Comparison of ENCODE assay signal across 8 mouse cellular contexts in the genomic region with DNA sequence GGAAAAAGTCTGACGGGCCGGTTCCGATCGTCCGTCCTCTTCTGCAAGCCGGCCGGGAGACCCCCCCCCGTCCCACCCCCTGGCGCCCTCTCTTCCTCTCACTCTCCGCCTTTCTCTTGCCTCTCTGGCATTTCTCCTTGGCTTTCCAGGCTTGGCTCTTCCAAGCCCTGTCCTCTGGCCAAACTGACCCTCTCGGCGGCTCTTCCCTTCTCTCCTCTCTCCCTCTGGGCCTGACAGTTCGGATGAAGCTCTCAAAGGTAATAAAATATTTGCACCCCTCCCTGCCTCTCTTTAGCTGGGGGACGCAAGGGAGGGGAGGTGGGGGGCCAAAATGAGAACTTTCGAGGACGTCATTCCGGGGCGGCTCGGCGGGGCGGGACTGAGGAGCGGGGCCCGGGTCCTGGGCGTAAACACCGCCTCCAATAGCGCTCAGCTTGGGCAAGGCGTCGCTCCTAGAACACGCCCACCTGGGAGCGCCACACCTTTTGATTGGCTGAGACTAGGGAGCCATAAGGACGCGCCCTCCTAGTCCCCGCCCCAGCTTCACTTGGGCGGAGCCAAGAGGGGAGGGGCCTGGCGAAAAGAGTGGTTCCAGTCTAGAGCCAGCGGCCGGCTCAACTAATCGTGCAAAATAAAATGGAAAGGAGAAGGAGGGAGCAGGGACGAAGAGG. TPM values are rescaled to one million over a fixed set of nuclear protein-coding genes. Genes with fewer than 3 reads are reported as not detected.
DNase-seq lines count a peak whose midpoint lies in the region; ATAC-seq and TF ChIP-seq lines count a peak whose summit lies in the region.

A gene (minus strand): TSS at position 52 of the 671 bp plus-strand sequence.

- under 1% methylated on average over 39 of the region's 39 CpGs for WGBS in forebrain, embryonic 13.5 days
- under 1% methylated on average over 38 of the region's 39 CpGs for WGBS in hindbrain, embryonic 11.5 days
- WGBS in limb, embryonic 14.5 days: under 1% methylated on average over 36 of the region's 39 CpGs
- under 1% methylated on average over 39 of the region's 39 CpGs for WGBS in midbrain, embryonic 13.5 days

- peak; percentile 18 for DNase-seq in CD4-positive helper T cell, adult 2 months (ENCODE audit: low read depth, low spot score)
- DNase-seq in adrenal gland, adult 8-10 months: peak; percentile 77
- DNase-seq in hindbrain, embryonic 11.5 days (ENCODE audit: low spot score): peak; percentile 96
- peak; percentile 94 for DNase-seq in limb, embryonic 14.5 days (ENCODE audit: low spot score)
- no peak for DNase-seq in MN1 (ENCODE audit: low spot score)
- DNase-seq in cerebellum, adult 9-10 months: no peak

- no peaks in the 10 kb centered on the region for H3K9me3 ChIP-seq in forebrain, embryonic 13.5 days (replicated peaks)
- H3K9me3 ChIP-seq in hindbrain, embryonic 11.5 days (ENCODE audit: control insufficient read depth, low read length): no peaks in the 10 kb centered on the region
- H3K9me3 ChIP-seq in limb, embryonic 14.5 days (ENCODE audit: control insufficient read depth, low read length): no peaks in the 10 kb centered on the region
- H3K9me3 ChIP-seq in midbrain, embryonic 13.5 days: no peaks in the 10 kb centered on the region

- TF ChIP-seq POLR2A in limb, embryonic 14.5 days (IDR thresholded peaks at IDR 0.05; ENCODE audit: borderline replicate concordance, extremely low read depth, insufficient read depth, insufficient read length): no peak

- H3K36me3 ChIP-seq in forebrain, embryonic 13.5 days (ENCODE audit: poor library complexity, severe bottlenecking): no peaks in the 10 kb centered on the region
- no peaks in the 10 kb centered on the region for H3K36me3 ChIP-seq in hindbrain, embryonic 11.5 days (ENCODE audit: control insufficient read depth, insufficient read depth, low read length)
- no peaks in the 10 kb centered on the region for H3K36me3 ChIP-seq in limb, embryonic 14.5 days (ENCODE audit: control insufficient read depth, insufficient read depth, low read length)
- no peaks in the 10 kb centered on the region for H3K36me3 ChIP-seq in midbrain, embryonic 13.5 days

- ATAC-seq in forebrain, embryonic 13.5 days: peak; percentile 95
- peak; percentile 98 for ATAC-seq in hindbrain, embryonic 11.5 days (ENCODE audit: low FRiP score)
- ATAC-seq in limb, embryonic 14.5 days (ENCODE audit: low FRiP score, low read depth): peak; percentile 94
- ATAC-seq in midbrain, embryonic 13.5 days: peak; percentile 93

- H3K27ac ChIP-seq in forebrain, embryonic 13.5 days: no peak within 1 kb of the TSS
- peak within 1 kb of the TSS; percentile 82 for H3K27ac ChIP-seq in hindbrain, embryonic 11.5 days (ENCODE audit: low read depth, low read length)
- no peak within 1 kb of the TSS for H3K27ac ChIP-seq in limb, embryonic 14.5 days (replicated peaks; ENCODE audit: low read depth, low read length)
- no peak within 1 kb of the TSS for H3K27ac ChIP-seq in midbrain, embryonic 13.5 days

- H3K4me3 ChIP-seq in forebrain, embryonic 13.5 days: peak within 1 kb of the TSS; percentile 35
- peak within 1 kb of the TSS; percentile 54 for H3K4me3 ChIP-seq in hindbrain, embryonic 11.5 days (ENCODE audit: low read depth, low read length)
- H3K4me3 ChIP-seq in limb, embryonic 14.5 days (replicated peaks; ENCODE audit: low read length): peak within 1 kb of the TSS; percentile 41
- peak within 1 kb of the TSS; percentile 44 for H3K4me3 ChIP-seq in midbrain, embryonic 13.5 days (replicated peaks)

- peak within 1 kb of the TSS; percentile 62 for H3K4me2 ChIP-seq in forebrain, embryonic 13.5 days
- peak within 1 kb of the TSS; percentile 49 for H3K4me2 ChIP-seq in hindbrain, embryonic 11.5 days (replicated peaks; ENCODE audit: low read depth, low read length)
- H3K4me2 ChIP-seq in limb, embryonic 14.5 days (replicated peaks; ENCODE audit: low read depth, low read length, severe bottlenecking): peak within 1 kb of the TSS; percentile 65
- H3K4me2 ChIP-seq in midbrain, embryonic 13.5 days (replicated peaks): peak within 1 kb of the TSS; percentile 58

- H3K27me3 ChIP-seq in forebrain, embryonic 13.5 days: peaks cover 100% of the 10 kb centered on the region
- H3K27me3 ChIP-seq in hindbrain, embryonic 11.5 days (ENCODE audit: control insufficient read depth, insufficient read depth, low read length): peaks cover 76% of the 10 kb centered on the region
- peaks cover 98% of the 10 kb centered on the region for H3K27me3 ChIP-seq in limb, embryonic 14.5 days (ENCODE audit: control insufficient read depth, insufficient read depth, low read length)
- H3K27me3 ChIP-seq in midbrain, embryonic 13.5 days: peaks cover 96% of the 10 kb centered on the region

- H3K9ac ChIP-seq in forebrain, embryonic 13.5 days: peak within 1 kb of the TSS; percentile 14; the same call in 1 of the 2 replicates
- peak within 1 kb of the TSS; percentile 66 for H3K9ac ChIP-seq in hindbrain, embryonic 11.5 days (ENCODE audit: low read depth, low read length)
- peak within 1 kb of the TSS; percentile 25; the same call in 1 of the 2 replicates for H3K9ac ChIP-seq in limb, embryonic 14.5 days (ENCODE audit: low read depth, low read length, severe bottlenecking)
- peak within 1 kb of the TSS; percentile 67 for H3K9ac ChIP-seq in midbrain, embryonic 13.5 days (replicated peaks)

- peaks cover 26% of the 10 kb centered on the region for H3K4me1 ChIP-seq in forebrain, embryonic 13.5 days
- peaks cover 11% of the 10 kb centered on the region for H3K4me1 ChIP-seq in hindbrain, embryonic 11.5 days (replicated peaks; ENCODE audit: control insufficient read depth, insufficient read depth, low read length)
- H3K4me1 ChIP-seq in limb, embryonic 14.5 days (ENCODE audit: control insufficient read depth, insufficient read depth, low read length): peaks cover 17% of the 10 kb centered on the region; the same call in 1 of the 2 replicates
- H3K4me1 ChIP-seq in midbrain, embryonic 13.5 days (replicated peaks): peaks cover 31% of the 10 kb centered on the region

RNA-seq across cellular contexts. Expression of the gene that starts here (rescaled TPM):
- under 1 TPM in 2 of 4 experiments, not detected in 2; 0.09 to 0.10 TPM for total RNA-seq in adrenal gland, adult 8-10 months (2022)
- 0.19 and 0.22 TPM in 2 replicates for polyA plus RNA-seq in forebrain, embryonic 13.5 days (2015; fragmentation: Nextera tagmentation; extraction: Ambion mirVana)
- 9.8 and 14.7 TPM in 2 replicates for polyA plus RNA-seq in hindbrain, embryonic 11.5 days (2014; fragmentation: Nextera tagmentation; extraction: Ambion mirVana)
- polyA plus RNA-seq in limb, embryonic 14.5 days (2012; rRNA removed): 0.25 and 0.31 TPM in 2 replicates
- 0.10 TPM in 2 replicates for polyA plus RNA-seq in limb, embryonic 14.5 days (2014; fragmentation: Nextera tagmentation; extraction: Ambion mirVana)
- polyA plus RNA-seq in midbrain, embryonic 13.5 days (2015; fragmentation: Nextera tagmentation; extraction: Ambion mirVana): 2.2 and 3.5 TPM in 2 replicates

Comparison
In these comparisons a context has a peak if more than half of its experiments do, and no peak if none do; other contexts are left out.
1. Peak in DNase-seq in adrenal gland, adult 8-10 months; RNA of the gene not detected or under 1 TPM.
2. Peak in ATAC-seq, H3K4me3 ChIP-seq, H3K9ac ChIP-seq and H3K4me2 ChIP-seq in forebrain, embryonic 13.5 days; RNA of the gene not detected or under 1 TPM.
3. Peak in DNase-seq, ATAC-seq, H3K4me3 ChIP-seq, H3K9ac ChIP-seq and H3K4me2 ChIP-seq in limb, embryonic 14.5 days; RNA of the gene not detected or under 1 TPM.
4. DNase-seq: peak in CD4-positive helper T cell, adult 2 months (single experiment) and hindbrain, embryonic 11.5 days (single experiment); none in MN1 (single experiment) and cerebellum, adult 9-10 months (single experiment).
5. H3K9ac ChIP-seq: peak in every context shown above with its lines; median percentile 67 in midbrain, embryonic 13.5 days; 66 in hindbrain, embryonic 11.5 days; 25 in limb, embryonic 14.5 days; 14 in forebrain, embryonic 13.5 days.
6. Peak in every context shown above with its lines, with median percentiles within 50 percentile points of each other: ATAC-seq, H3K4me2 ChIP-seq and H3K4me3 ChIP-seq.